Mouse (Mus musculus) MN1 (cell line): ENCODE measurements around the gene Btg2.

Experiments used
- DNase-seq: peaks from one replicate; pipeline ENCODE4 v3.0.0-alpha.2; 2016; ENCODE audit warnings: low spot score

Btg2 gene

DNA sequence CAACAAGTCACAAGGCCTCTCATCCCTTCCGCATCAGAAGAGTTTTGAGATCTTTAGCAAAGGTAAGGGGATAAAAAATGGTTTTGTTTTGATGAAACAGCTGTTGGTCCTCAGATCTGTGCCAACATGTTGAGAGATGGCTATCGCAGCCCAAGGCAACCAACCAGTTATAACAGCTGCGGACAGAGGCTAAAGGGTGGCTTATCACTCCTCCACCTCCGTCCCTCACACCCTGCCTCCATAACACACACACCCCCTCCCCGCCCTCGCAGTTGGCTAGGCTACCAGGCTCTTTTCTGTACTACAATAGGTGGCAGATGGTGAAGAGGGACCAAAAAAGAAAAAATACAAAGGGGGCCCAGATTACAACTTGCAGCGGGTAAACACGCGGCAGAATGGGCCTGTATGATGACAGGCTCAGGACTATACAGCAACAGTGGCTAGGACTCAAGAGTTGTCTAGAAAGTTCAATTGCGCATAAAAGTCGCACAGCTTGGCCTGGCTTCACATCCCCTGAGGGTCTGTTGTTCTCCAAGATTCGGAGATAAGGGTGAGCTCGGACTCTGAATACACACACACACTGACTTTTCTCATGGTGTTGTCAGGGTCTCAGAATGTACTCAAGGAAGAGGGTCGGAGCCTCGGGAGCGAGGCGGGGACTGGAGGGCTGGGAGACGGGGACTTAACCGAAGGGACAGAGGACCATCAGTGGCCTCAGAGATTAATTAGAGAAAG, 692 bp downstream of the Btg2 start:
- DNase-seq = no peak

DNA sequence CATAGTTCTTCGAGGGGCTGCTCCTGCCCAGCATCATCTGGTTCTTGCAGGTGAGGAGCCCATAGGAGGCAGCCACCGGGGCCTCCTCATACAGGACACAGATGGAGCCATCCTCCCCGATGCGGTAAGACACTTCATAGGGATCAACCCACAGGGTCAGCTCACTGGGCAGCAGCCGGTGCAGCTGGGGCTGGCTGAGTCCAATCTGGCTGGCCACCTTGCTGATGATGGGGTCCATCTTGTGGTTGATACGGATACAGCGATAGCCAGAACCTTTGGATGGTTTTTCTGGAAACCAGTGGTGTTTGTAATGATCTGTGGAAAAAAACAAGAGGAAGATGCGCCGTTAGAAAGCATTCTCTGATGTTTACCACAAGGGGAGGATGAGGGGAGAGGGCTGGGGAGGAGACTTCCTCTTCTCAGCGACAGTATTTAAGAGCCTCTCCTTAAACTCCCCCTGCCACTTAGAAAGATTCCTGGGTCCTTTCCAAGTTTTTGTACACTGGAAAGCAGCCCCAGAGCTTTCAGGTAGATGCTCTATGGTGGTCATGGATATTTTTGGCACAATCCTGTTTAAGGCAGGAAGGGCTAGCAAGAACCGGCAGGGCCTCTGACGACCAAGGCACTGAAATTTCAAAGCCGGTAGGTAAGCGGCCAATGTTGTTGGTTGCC, 1.4 kb downstream of the Btg2 start:
- DNase-seq = peak; percentile 79

DNA sequence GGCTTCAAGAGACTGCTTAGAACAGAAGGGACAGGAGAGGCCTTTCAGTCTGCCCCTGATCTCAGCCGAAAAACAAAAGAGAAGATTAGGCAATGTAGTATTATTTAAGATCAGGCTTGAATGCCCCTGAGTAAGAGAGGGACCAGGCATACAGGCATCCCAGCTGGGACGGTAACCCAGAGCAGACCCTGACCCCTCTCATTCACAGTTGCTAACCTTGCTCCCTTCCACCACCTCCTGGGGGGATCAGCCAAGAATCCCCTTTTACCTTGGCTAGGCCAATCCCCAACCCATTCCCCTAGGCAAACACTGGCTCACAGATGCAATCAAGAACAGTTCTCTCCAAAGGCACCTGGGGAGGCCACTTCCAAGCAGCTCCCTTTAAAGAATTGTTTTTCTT, 2.1 kb downstream of the Btg2 start:
- no peak for DNase-seq

DNA sequence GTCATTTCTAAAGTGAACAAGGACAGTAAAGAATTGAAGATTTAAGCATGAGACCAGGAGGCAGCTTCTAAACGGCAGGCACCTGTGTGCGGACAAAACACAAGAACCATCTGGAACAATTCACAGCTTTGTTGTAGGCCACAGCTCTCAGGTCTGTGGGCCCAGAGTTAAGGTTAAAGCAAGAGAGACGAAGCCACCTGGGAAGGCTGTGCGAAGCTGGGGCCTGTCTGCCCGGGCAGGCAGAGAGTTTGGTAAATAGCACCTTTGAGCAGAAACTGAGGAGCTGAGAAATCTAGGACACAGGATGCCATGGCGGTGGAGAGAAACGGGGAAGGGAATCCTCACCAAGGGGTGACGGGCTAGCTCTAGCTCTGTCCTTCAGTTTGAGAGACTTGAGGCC, 3.4 kb downstream of the Btg2 start:
- DNase-seq = no peak

DNA sequence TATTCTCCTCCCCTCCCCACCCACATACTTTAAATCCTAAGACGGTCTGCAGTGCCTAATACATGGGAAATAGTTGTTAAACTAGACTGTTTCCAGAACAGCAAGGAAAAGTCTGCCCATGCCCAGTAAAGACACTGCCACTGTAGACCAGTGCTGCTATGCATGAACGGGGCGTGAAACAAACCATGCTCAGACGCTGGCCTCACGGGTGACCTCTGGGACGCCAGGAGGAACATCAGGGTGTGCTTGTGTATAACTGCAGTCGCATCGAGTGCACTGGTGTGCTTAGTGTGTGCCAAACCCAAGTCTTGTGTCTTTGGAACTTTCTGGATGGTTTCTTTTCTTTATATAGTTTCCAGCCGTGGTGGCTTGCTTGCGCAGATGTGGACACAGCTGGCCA, 4.3 kb downstream of the Btg2 start:
- no peak for DNase-seq

DNA sequence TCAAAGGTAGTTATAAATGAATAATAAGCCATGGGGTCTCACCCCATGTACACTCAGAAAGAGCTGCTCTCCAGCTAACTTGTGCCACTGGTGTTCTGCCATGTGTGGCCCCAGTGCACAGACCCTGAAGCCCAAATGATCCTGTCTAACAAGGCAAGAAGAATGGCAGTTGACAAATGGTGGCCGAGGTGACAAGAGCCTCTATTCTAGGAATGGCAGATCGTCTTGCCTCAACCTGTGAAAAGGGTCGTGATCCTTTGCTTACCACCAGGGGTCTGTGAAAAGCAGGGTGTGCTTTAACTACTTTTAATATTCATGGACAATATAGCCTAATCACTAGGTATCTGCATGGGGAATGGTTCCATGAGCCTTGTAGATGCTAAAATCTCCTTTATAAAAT, 4.7 kb downstream of the Btg2 start:
- DNase-seq = no peak

DNA sequence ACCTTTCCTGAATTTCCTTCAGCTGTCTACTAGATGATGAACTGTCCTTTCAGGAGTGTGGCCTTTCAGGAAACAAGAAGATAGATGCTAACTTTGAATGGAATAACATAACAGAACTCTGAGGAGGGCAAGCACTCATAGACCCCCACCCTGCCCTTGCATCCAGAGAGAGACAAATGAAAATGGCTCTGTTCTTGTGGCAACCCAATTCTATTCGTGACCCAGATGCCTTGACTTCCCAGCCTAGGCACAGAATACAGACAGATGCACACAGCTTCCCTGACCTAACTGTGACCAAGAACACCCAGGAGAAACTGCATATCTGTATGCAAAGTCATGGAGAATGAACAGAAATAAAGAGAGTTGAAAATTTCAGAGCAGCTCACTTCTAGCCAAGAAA, 5.3 kb downstream of the Btg2 start:
- DNase-seq = no peak

DNA sequence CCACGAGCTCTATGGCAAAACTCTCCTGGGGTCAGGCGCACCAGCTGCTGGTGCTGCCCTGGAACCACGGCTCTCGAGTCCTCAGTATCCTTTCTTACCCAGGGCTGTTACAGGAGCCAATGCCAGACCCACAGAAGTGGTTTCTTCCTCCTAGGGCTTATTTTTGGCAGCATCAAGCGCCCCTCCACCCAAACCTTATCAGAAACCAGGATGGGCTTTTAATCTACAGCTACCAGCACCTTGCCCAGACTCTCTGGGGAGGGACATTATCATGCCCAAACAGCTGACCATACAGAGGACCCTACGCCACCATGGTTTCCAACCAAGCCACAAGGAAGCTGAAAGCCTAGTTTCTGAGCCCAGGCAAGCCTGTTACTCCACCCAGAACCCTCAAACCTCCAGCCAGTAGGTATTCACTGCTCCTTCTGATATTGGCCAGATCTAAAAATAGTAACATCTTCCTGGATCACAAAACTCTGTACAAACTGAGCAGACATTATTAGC, 5.8 kb downstream of the Btg2 start:
- no peak for DNase-seq

DNA sequence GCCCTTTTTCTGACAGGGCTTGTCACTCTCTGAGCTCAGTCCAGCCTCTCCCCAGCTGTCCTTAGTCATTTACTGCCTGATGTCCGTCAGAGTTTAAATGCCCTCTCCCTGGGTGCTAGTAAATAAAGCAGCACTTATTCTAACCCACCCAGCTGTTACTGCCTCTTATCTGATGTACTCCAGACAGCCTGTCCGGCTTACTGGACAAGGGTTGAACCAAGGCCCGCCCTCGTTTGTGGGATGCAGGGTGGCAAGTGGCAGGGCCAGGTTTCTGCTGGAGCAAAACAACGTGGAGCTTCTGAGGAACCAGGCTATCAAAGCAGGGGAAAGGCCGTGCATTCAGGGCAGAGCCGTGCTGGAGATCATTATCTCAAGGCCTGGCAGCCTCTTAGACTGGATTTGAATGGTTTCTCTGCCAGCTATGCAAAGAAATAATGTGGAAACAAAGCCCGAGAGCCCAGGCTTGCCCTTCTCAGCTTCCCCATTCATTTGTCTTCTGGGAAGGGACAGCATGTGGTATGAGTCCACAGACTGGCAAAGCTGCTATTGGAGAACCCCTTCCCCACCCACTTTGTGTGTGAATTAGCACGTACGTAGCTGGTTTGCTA, 7.4 kb downstream of the Btg2 start:
- peak; percentile 88 for DNase-seq

DNA sequence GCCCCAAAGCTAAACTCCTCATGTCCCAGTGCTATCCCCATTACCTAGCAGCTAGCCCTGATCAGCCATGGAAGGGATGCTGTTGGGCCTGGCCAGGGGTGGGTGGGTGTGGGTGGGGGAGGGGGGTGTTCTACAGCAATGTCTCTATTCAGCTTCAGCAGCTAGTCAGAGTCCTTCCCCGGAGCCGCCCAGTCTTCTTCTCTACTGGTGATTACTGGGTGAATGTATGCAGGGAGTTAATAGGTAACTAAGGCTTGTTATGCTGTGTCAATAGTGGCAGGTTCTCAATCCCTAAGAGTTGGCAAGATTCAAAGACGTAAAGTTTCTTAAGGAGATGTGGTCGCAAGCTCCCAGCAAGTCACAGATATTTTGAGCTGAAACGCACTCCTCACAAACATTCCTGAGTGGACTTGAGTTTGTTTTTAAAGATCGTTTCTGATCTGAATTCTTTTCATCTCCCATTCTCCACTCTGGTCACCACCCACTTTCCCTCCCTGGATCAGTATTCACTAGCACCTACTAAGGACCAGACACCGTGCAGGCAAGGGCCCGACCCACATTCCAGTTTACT, 8.7 kb downstream of the Btg2 start:
- DNase-seq = no peak

DNA sequence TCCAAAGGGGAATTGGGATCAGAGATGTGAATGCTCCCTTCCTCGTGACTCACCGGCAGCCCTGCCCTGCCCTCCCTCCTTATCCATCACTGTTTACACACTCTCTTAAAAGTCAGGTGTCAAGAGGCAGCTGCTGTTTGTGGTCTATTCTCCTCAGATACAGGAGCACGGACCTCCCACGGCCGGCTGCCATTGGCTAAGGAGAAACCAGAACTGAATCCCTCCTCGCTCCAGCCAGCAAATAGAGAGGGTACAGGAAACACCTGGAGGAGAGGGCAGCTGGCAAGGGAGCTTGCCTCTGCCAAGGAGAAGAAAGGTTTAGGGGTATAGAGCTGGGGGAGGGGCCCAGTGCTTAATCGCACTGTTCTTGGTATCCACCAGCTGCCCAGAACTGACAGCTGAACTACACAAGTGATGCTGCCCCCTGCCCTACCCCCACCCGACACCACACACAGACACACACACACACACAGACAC, 11.7 kb downstream of the Btg2 start:
- DNase-seq = peak; percentile 86

DNA sequence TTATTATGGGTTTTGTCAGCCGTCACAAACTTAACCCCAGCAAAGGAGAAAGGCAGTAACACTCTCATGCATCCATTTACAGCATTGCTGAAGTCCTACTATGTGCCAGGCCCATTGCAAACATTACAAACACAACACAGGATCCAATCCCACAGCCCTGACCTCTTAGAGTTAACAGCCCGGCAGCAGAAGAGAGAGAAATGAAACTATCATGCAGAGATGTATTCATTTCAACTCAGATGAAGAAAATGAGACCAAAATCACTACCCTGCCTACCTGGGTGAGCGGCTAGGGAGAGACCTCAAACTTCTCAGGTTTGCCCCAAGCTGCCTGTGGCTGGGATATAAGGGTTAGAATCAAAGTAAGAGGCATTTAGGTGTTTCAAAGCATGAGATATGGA, 12.4 kb downstream of the Btg2 start:
- DNase-seq = no peak

DNA sequence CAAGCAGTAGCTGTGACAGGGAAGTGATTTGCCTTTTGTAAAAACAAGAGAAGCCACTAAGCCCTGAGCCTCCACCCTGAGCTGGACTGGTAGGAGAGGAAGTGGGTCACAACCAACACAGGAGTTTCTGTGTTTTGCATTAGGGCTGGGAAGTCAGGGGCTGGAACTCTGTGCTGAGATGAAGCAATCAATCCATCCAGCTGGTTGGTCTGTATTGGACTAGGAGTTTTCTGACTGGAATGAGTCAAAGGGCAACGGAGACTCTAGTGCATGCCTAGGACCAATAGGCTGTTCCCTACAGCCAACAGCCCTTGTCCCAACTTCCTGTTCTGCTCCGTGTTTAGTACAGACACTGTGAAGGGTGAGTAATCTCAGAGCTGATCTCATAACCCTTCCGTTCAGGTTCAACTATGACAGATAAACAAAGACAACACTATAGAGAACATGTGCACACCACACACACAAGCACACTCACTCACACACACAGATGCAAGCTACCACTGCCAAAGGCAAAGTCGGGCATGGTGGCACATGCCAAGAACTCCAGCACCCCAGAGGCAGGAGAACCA, 13.6 kb downstream of the Btg2 start:
- no peak for DNase-seq

DNA sequence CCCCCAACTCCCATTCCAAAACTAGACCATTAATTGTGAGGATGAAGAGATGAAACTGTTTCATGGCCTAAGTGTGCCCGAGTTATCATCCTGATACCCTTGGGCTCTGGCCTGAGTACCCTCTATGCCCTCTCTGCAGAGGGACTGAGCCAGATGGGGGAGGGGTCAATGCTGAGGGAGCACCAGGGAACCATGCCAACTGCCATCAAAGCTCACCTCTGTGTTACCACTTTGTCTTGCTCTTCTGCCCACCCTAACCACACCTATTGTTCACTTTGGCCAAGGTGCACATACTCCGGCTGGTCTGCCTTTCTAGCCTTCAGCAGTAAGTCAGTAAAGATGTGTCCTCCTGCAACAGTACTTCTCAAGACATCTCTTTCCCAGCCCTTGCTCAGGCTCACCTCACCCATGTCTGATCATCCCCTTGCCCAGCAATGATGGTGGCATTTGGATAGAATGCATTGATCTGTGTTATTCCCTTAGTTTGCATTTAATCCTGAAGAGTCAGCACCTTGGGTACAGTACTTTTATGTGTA, 14.6 kb downstream of the Btg2 start:
- DNase-seq = no peak

DNA sequence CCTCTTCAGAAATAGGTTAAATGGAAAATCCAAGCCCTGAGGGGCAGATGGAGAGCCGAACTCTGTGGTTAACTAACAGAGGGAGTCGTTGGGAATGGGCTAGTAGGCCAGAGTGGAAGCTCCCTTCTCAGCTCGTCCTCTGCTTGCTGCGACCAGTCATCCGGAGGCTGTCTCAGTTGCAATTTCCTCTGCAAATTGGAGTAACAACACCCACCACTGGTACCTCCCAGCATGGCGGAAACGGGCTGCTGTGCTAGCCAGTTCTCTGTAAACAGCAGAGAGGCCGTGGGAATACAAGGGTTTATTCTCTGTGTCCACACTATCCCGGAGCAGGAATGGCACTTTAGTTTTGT, 15.2 kb downstream of the Btg2 start:
- DNase-seq = no peak

DNA sequence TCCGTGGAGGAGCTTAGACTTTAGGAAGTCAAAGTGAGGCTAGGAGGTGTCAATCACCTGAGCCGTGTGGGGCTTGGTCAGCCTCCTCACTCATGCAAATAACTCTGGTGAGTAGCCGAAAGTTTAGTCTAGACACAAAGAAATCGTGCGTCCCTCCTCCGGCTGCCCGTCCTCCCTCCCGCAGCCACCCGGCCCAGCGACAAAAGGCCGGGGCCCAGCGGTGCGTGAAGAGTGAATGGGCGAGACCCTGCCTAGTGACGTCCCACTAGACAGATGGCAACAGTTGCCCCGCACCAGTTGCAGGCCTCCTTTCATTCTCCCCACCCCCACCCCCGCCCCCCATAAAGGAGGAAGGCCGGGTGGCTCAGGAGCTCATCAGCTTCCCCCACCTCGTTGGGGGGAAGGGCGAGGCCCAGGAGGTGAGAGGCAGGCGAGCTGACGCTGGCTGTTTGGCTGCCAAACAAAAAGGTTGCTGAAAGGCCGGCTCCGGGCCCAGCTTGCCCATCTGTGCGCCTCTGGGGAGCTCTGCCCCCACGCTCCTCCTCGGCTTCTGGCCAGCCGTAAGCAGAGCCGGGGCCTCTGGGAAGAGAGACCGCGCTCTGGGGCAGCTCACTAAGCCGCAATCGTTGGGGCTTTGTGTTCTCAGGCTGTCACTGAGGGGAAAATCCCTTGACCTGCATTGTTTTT, 15.7 kb downstream of the Btg2 start:
- DNase-seq = peak; percentile 84

DNA sequence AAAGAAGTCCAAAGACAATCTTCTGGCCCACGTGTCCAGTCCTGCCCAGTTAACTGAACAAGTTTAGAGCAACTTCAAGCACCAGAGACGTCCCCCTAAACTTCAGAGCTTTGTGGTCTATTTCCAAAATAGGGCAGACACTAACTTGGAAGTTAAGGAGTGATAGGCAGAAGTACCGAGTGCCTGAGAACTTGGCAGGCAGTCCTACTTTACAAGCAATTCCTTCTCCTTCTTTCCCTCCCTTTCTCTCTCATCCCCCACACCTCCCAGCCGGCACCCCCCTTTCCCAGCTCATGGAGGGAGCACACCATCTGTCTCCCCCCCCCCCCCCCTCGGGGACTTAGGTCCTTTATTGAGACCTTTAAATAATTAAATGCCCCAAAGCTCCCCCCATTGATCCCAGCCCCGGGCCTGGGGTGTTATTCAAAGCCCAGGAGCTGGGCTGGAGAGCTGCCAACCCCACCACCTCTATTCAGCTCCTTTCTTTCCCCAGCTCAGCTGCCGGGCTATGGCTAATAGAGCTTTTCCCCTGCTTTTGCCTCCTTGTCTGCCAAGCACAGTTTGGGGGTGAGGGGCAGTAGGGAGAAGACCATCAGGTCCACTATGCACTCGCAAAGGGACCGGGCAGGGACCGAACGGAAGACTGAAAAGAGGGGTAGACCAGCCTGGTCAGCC, 16.4 kb downstream of the Btg2 start:
- DNase-seq = no peak

DNA sequence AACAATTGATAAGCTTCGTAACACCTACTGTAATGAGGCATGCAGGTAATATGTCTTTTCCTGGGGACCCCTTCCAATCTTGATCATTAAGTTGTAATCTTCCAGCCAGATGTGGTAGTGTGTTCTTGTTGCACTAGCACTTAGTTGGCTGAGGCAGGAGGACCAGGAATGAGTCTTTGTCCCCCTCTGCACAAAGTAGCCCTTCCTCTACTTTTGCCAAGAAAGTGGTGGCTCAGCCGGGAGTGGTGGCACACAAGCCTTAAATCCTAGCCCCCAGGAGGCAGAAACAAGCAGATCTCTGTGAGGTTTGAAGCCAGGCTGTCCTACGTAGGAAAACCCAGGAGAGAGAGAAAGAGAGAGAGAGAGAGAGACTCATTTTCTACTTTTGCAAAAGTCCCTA, 17.0 kb downstream of the Btg2 start:
- no peak for DNase-seq

DNA sequence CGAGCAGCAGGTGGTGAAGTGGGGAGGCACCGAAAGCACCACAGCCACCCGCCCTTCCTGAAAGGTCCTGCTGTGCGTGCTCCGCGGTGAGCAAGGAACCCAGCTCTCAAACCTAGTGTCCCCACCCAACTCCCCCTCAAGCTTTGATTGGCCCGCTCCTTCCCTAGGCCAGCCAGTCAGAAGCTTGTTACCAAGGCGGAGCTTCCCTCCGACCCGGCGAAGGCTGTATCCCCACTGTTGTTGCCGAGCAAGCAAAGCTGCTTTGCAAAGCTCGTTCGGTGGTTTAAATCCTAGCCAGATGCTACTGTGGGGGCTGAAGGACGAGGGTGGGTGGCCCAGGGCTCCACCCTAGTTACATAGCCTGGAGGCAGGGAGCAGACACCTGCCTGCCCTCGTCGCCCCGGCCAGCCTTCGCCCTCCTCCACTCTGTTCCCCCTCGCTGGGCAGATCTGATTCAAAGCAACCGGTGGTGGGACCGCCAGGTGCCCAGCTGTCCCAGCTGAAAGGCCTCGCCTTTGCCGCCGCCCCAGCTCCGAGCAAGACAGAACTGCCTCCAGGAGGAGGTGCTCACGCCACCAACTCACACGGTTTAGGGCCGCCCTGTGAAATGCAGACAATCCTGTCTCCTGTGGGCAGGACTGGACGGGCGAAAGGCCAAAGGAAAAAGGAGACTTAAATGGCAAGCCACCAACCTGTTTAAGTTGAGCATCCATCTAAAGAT, 17.9 kb downstream of the Btg2 start:
- DNase-seq = peak; percentile 94
